Mouse (Mus musculus): ENCODE measurements around the gene Kctd6. TPM values are rescaled to one million over a fixed set of nuclear protein-coding genes. Genes with fewer than 3 reads are reported as not detected.

Kctd6 gene
- polyA plus RNA-seq, 1 experiment from 2014 or later = 12.6 TPM

- peak; percentile 36 for DNase-seq (ENCODE audit: low spot score)
Observed at GRCm38 (mm10) chr14:8214299-8215207, 613 bp downstream of the Kctd6 start.

GRCm38 (mm10) chr14:8215208-8215778 is 1.4 kb downstream of the Kctd6 start:
- DNase-seq (ENCODE audit: low spot score) = no peak

GRCm38 (mm10) chr14:8216100-8216499 is 2.2 kb downstream of the Kctd6 start:
- no peak for DNase-seq (ENCODE audit: low spot score)

- no peak for DNase-seq (ENCODE audit: low spot score)
Observed at GRCm38 (mm10) chr14:8218238-8218637, 4.3 kb downstream of the Kctd6 start.

- DNase-seq (ENCODE audit: low spot score) = no peak
Observed at GRCm38 (mm10) chr14:8218730-8219380, 4.9 kb downstream of the Kctd6 start.

- DNase-seq (ENCODE audit: low spot score) = no peak
Observed at GRCm38 (mm10) chr14:8219876-8220275, 5.9 kb downstream of the Kctd6 start.

- DNase-seq (ENCODE audit: low spot score) = no peak
Observed at GRCm38 (mm10) chr14:8220306-8220705, 6.4 kb downstream of the Kctd6 start.

GRCm38 (mm10) chr14:8220912-8221311 is 7.0 kb downstream of the Kctd6 start:
- no peak for DNase-seq (ENCODE audit: low spot score)

GRCm38 (mm10) chr14:8222561-8222960 is 8.6 kb downstream of the Kctd6 start:
- no peak for DNase-seq (ENCODE audit: low spot score)

- DNase-seq (ENCODE audit: low spot score) = no peak
Observed at GRCm38 (mm10) chr14:8223506-8224293, 9.8 kb downstream of the Kctd6 start.

- no peak for DNase-seq (ENCODE audit: low spot score)
Observed at GRCm38 (mm10) chr14:8224805-8225204, 10.9 kb downstream of the Kctd6 start.

GRCm38 (mm10) chr14:8229367-8230019 is 15.6 kb downstream of the Kctd6 start:
- DNase-seq (ENCODE audit: low spot score) = no peak

GRCm38 (mm10) chr14:8232155-8232910 is 18.4 kb downstream of the Kctd6 start:
- DNase-seq (ENCODE audit: low spot score) = no peak

GRCm38 (mm10) chr14:8233252-8233651 is 19.3 kb downstream of the Kctd6 start:
- no peak for DNase-seq (ENCODE audit: low spot score)

GRCm38 (mm10) chr14:8241816-8242215 is 27.9 kb downstream of the Kctd6 start:
- no peak for DNase-seq (ENCODE audit: low spot score)

- DNase-seq (ENCODE audit: low spot score) = peak; percentile 24
Observed at GRCm38 (mm10) chr14:8242388-8242920, 28.5 kb downstream of the Kctd6 start.

- no peak for DNase-seq (ENCODE audit: low spot score)
Observed at GRCm38 (mm10) chr14:8243136-8243888, 29.4 kb downstream of the Kctd6 start.

GRCm38 (mm10) chr14:8244211-8244611 is 30.3 kb downstream of the Kctd6 start:
- no peak for DNase-seq (ENCODE audit: low spot score)

GRCm38 (mm10) chr14:8246878-8247277 is 32.9 kb downstream of the Kctd6 start:
- no peak for DNase-seq (ENCODE audit: low spot score)
